Mouse (Mus musculus): ENCODE measurements around the gene Fggy.

Fggy gene

DNA sequence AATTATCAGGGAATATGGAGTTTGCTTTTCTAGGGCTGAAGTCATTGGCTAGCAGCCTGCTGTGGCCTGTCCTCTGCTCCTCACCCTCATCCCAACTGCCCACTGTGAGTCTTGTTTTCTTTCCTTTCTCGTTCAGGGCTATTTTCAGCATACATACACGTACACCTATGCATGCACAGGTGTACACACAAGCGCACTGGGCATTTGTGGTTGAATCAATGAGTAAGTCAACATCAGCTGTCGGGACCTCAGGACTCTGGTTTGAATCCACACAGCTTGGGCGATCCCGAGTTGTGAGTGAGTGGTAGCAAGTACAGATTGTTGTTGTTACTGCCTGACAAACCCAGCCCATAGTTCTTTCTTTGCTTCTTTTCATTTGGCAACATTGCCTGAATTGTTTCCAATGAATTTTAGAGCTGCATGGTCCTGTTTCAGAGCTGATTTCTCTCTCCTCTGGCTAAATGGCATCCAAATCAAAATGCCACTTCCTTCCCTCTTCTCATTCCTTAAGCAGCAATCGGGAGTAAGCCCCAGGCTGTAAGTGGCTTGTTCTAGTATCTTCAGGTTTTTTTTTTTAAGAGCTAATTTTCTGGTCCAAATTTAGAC lies 109.1 kb downstream of the Fggy start:
- DNase-seq (ENCODE audit: low spot score) = no peak

DNA sequence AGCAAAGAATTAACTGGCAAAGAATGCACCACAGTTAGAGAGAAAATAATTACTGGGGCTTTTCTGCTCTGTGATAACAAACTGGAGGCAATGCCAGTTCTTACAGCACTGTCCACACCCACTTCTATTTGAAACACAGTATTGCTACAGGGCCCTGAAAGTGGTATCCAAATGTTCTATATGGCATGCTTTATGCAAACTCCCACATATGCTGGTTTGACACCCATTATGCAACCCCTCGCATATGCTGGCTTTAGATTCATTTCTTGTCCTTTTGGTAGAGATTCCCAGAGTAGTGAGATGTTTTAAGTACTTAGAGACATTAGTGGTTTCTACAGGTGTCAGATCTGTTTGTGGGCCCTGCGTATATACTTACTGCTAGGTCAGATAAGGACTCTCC lies 109.6 kb downstream of the Fggy start:
- no peak for DNase-seq (ENCODE audit: low spot score)

DNA sequence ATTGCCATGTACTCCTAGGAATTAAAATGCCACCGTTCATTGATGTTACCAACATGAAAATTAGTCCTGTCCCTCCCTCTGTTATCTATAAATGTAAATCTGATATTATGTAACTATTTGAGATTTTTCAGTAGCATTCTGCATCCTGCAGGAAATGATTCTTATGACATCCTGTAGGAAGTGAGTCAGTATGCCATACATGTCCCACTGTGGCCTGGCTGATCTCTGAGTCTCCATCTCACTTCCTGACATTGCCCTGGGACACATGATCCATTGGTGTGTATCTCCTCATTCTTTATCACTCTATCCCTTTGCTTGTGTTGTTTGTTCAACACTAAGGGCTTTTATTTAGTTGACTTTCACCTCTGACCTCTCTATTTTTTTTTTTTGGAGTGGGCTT lies 110.3 kb downstream of the Fggy start:
- no peak for DNase-seq (ENCODE audit: low spot score)

DNA sequence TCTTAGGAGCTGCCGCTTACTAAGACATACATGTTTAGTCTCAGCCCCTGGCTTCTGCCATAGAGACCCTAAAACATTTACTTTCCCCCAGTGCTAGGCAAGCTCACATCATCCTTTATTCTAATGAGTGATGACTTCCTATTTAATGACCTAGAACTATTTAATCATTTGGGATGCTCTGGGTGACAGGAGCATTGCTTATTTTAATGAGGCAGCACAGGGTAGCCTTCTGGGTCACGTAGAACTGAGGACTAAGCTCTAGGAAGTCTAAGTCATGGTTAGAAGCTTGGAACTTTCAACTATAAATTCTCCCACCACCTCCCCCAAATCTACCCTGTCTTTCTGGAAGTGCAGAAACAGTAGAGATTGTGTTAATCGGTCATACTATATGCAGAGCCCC lies 111.2 kb downstream of the Fggy start:
- DNase-seq (ENCODE audit: low spot score) = no peak

DNA sequence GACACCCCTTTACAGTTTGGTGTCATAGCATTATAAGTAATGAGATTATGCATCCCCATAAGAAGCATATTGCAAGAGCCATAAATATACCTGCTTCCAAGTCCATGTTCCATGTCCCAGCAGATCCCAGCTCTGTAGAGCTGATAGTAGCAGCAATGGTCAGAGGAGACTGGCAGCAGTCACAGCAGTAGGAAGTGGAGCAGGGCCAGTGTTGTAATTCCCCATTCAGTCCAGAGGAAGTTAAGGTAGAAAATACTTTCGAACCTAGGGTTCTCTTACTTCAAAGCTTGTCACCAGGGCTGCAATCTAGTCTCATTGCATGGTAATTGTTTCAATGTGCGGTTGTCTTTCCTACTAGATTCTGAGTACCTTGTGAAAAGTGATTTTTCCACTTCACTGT lies 112.0 kb downstream of the Fggy start:
- no peak for DNase-seq (ENCODE audit: low spot score)

DNA sequence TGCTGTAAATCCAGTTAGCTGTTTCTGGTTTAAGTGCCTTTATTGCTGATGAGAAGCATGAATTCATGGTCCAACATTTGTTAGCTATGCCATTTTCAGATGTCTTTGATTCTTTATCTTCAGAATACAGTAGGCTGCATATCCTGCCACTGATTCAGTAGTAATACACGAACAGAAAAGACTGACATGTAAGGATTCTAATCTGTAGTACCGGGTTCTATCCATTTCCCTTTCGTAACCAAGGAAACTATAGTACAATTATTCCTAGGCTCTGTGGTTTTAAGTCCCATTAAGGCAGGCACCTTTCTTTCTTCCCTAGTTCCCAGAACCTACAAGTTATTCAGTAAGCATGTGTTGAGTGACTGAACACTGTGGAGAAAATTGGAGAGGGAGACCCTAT lies 113.3 kb downstream of the Fggy start:
- DNase-seq (ENCODE audit: low spot score) = no peak

DNA sequence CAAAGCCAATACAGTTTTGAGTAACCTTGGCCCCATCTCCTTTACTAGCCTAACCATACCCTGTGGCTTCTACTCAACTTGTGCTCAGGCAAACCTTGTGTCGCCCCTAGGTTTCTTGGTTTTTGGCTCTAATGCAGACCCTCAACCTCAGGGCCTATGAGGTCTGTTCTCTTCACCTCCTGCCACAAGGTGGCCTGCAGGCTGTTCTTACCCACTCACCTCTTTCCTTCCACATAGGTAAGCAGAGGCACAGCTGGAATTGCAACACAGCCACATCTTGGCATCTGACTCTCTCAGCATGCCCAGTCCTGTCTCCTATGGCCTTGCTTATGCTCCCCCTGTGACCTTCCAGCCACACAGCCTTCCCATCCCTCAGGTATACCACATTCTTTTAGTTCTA lies 114.7 kb downstream of the Fggy start:
- no peak for DNase-seq (ENCODE audit: low spot score)

DNA sequence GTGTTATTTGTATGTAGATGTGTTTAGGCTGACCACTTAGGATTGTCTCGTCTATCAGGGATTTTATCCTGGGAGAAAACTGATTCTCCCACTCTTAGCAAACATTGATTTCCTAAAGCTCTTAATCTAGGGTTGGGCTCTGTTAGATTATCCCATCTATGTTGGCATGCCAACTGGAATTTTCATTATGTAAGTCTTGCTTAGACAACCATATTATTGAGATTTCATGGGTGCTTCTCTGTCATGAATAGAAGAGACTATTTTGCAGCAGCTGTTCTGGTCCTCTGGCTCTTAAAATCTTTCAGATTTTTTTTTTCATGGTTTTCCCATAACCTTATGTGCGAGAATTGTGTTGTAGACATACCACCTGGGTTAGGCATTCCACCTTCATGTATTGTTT lies 119.1 kb downstream of the Fggy start:
- DNase-seq (ENCODE audit: low spot score) = no peak

DNA sequence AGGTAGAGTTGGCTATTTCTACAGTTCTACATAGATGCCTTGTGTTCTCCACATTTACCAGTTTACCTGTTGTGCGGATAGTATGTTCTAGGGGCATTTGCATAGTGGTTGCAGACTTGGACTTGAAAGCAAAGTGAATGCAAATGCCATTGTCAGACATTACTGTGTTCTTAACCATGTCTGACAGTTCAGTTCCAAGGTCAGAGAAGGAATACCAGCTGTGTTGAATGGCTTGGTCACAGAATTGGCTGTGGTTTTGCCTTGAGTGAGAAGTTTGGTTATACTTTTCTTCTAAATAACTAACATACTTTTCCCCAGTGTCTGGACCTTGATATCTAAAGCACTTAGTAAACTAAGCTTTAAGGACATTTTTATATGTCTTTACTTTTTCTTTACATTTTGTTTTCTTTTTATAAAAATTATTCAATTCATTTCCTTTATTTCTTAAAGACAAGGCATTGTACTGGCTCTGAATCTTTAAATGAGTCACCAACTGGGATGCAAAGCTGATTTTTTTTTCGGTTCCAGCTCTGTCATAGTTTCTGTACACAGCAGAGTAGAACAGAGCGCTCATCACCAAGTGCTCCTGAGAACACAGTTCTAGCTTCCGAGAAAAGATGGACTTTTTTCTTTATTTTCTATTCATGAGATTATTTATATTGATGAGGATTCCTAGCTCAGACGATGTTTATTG lies 123.6 kb downstream of the Fggy start:
- no peak for DNase-seq (ENCODE audit: low spot score)

DNA sequence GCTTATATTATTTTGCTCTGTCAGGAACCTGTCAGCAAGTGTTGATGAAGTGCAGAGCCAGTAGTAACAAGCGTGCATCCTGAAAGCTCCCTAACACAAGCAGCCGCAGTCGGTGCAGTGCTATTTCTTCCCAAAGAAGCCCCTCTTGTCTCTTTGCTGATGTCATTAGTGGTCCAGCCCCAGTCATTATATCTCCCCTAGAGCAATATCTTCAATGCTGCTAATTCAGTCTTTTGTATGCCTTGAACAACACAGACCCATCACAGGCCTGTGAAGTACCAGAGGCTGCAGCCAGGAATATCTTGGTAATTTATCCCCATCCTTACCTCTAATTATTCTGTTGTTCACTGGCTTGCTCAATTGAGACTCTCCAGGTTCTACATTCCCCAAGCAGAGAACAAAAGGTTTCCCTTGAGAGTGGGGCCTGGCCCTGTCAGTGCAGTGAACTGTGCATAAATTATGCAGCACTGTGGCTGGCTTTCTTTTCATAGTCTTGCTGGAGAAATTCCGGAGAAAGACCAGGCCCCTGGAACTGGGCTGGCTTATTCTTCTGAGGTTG lies 127.3 kb downstream of the Fggy start:
- DNase-seq (ENCODE audit: low spot score) = no peak

DNA sequence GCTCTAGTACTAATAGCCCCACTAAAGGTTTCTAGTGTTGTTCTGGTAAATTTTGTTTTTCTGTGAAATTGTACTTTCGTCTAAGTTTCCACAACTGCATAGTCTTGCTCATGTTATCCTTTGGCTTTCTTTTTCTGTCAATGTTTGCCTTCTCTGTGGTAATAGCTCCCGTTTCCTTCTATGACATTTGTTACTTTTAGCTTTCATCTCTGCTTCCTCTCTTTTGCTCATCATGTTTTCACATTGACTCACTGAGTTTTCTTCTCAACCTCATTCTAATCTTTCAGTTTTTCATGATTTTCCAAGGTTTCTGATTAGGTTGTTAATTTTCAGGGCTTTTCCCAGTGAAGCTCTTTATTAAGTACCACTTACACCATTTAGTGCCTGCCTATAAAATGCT lies 129.5 kb downstream of the Fggy start:
- DNase-seq (ENCODE audit: low spot score) = no peak

DNA sequence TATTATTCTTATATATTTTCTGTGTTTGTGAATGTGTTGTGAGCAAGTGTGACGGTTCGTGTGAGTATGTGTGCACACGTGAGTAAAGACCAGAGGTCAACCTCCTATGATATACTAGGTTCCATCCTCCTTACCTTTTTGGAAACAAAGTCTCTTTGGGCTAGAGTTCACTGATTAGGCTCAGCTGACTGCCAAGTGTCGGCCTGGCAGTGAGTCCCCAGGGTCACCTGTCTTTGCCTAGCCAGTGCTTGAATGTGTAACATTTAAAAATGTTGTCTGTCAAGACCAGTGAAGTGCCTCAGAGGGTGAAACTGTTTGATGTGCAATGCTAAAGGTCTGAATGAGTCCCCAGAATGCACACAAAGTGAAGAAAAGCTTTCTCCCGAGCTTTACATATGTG lies 130.0 kb downstream of the Fggy start:
- no peak for DNase-seq (ENCODE audit: low spot score)

DNA sequence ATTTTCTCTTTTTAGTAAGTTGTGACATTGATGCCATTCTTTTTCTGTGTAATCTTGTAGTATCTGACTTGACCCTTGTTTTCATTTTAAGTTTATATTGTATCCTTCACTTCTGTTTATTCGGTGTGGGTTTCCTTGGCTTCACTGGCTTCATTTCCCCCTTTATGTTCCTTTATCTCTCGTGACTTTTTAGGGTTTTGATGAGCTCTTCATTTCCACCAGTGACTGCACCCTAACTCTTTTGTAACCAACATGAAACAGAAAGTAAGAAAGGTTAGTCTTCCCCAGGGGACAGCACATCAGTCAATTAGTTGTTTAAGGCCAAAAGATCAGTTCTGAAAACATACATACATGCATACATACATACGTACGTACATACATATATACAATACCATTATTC lies 130.9 kb downstream of the Fggy start:
- no peak for DNase-seq (ENCODE audit: low spot score)

DNA sequence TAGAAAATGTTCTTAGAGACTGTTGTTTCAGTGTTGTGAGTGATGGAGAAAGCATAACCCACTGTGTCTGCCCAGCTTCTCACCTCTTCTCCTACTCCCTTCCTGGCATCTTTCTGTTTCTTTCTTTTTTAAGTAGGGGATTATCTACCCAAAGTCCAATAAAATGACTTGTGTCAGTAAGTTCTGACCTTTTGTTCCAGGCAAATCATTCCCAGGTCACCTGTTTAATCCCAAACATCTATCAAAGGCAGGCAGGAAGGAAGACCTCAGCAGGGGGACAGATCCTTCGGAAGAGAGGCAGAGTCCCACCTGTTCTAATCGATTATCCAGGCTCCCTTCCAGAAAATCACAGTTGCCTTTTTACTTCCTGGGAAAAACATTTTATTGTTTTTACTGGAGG lies 143.1 kb downstream of the Fggy start:
- no peak for DNase-seq (ENCODE audit: low spot score)

DNA sequence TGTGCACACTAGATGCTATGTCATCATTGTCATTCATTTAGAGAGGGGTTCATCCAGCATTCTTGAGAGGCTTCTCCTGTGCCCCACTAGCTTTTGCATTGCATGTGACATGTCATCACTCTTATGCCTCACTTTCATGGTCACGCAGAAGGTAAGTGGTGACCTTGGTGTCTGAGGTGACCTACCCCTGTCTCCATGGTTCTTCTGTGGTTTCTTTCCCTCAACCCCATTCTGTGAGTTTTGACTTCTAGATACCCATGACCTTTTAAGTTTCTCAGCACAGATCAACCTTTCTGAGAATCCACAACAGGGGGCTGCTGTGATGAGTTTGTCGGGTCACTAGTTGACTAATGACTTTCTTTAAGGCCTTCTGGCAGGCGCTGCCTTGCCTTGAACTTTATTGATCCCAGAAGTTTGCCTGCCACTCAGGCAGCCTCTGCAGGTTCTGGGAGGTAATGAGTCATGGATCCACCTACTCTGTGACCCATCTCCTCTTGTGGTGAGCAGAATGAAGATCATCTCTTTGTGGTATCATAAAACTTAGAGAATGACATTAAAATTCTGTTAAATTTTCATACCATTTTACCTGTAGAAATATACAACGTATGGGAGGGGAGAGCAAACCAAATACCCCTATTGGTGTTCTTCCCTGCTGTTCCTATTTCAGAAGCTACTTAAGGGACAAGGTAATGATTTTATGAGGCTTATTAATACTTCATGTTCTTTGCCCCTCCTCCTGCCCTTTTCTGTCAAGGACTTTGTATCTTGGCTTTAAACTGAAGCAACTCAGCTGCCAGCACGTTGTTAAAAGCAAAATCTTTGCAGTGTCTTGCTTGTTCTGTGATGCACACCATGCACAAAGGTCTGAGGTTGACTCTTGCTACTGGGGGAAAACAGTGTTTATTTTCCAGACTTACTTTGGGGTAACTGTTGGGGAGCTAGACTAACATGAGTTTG lies 150.9 kb downstream of the Fggy start:
- DNase-seq (ENCODE audit: low spot score) = no peak

DNA sequence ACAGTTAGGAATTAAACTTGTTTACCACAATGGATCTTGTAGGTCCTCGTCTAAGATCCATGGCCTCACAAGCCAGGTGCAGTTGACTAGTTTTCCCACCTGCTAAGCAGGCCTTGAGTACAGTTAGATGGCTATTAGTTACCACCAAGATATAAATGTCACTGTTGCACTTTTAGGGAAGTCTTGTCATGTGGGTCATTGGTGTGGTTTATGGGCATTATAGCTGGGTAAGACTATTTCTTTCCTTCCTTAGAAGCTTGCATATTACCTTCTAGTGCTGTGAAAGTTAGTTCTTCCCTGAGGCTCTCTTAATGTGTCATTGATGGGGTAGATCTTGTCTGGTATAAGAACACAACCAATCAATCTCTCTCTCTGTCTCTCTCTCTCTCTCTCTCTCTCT lies 152.4 kb downstream of the Fggy start:
- no peak for DNase-seq (ENCODE audit: low spot score)

DNA sequence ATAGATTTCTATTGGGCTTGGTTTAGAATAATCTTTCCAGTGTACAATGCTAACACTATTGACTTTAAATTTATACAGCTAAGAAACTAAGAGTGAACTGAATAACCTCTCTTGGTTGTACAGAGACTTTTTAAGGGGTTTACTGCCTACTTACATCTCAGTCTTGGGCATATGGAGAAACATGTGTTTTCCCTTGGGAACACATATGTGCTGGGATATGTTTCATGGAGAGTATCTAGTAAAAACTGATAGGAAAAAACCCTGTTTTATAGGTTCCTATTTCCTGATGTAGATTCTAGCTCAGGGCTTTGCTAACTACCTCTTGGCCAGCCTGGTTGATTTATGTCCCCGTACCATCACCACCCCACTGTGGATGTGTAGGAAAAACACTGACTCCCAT lies 155.5 kb downstream of the Fggy start:
- DNase-seq (ENCODE audit: low spot score) = no peak

DNA sequence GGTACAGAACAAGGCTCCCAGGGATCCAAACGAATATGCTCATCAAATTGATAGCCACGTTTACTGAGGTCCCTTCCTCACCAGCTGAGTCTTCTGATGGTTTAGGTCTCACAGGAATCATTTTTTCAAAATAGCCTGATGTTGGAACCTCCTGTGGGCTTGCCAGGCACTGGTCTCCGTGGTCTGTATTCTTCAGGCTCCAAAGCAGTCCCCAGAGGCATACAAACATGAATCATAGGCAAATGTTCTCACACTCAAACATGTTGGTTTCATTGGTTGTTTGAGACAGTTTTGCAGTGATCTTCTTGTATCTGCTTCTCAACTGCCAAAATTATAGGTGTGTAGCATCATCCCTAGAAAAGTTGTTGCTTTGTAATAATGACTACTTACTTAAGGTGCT lies 156.0 kb downstream of the Fggy start:
- DNase-seq (ENCODE audit: low spot score) = no peak

DNA sequence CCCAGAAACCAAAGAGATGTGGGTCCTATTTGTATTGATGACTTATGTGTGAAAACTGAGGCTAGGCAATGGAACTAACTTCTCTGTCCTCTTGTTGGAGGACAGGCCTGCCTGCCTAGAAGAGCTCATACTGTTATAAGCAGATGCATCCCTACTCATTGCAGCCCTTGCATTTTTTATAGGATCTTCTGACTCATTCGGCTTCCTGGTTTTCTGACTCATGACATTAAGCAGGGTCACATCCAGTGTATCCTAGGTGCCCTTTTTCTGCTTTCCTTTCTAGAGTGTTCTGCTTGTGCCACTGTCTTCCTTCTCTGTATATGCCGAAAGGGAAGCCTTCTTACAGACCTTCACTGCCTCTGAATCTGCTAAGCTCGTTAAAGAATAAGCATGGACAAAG lies 158.8 kb downstream of the Fggy start:
- no peak for DNase-seq (ENCODE audit: low spot score)

DNA sequence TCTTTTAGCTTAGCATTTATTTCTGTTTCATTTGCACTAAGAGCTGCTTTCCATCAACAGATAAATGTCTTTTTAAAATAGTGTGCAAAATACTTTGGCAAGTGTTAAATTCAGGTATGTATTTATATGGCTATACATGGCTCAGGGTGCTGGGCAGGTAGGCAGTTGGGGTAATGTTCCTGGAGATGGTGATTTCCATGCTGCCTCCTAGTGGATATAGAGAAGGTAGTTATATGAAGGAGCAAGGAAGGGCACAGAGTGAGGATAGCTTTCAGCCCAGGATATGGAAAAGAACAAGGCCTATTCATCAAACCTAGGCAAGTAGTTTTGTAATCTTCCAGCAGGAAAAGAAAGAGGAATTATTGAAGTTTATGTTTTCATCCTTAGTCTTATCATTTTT lies 166.3 kb downstream of the Fggy start:
- DNase-seq (ENCODE audit: low spot score) = no peak

DNA sequence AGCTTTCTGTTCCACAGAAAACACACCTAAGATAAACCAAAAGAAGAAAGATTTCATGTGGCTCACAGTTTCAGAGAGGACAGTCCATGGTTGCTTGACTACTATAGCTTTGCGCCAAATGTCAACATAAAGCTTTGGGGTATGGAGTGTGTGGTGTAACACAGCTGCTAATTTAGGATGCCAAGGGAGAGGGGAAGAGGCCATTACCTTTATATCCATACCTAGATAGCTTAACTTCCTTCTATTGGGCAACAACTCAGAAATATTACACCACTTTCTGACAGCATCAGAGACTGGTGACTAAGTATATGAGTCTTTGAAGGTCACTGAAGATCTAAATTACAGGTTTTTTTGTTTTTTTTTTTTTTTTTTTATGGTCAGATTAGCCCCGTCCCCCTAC lies 169.1 kb downstream of the Fggy start:
- DNase-seq (ENCODE audit: low spot score) = no peak

DNA sequence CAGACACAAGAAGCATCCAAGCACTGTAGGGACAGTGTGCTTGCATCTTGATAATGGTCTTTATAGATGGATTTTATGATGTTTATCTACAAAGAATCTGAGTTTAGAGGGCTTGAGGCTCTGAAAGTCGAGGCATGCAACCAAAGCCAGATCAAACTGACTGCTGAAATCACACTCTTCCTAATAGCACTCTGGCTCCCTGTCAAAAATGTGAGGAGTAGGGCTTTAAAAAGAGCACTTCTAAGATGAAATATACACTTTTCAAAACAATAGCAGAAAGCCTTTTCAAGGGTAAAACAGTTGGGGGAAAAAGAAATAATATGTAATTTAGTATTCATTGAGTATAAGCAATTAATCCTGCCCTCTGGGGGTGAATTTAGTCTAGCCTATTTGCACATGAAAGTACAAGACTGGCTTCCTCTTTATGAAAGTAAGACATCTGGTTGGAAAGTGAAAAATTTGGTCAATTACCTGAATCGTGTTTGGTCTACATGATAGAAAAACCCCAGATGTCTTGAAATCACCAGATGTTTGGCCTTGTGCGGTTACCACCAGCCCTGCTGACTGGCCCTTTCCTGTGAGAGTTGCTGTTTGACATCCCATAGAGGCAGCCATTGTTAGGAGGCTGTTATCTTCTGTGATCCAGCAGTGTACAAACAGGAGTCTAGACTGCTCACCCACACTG lies 172.0 kb downstream of the Fggy start:
- no peak for DNase-seq (ENCODE audit: low spot score)

All from urinary bladder, postnatal 10 days (tissue).